Mouse (Mus musculus) neural tube, embryonic 13.5 days (tissue): ENCODE results near the gene Rgs6. TPM values are rescaled to one million over a fixed set of nuclear protein-coding genes. Genes with fewer than 3 reads are reported as not detected.
A peak's percentile ranks its signal among the peaks of the same experiment; 100 is the strongest.

Experiments used
- ATAC-seq: fragments of 200-750 bp; cut with Nextera tagmentation; 2 replicates; pipeline ENCODE4 v1.8.0; 2017; ENCODE audit warnings: low read depth, mild to moderate bottlenecking, moderate TSS enrichment, moderate library complexity
- H3K27ac ChIP-seq: fragments of 300-500 bp; sonication (generic); replicated peaks from 2 replicates; pipeline ENCODE4 v1.5.1; 2015; ENCODE audit warnings: moderate library complexity, mild to moderate bottlenecking, inconsistent platforms
- H3K27me3 ChIP-seq: fragments of 300-500 bp; sonication (generic); 2 replicates; pipeline ENCODE4 v1.6.1; 2015; ENCODE audit warnings: mild to moderate bottlenecking, inconsistent platforms
- H3K36me3 ChIP-seq: fragments of 300-500 bp; sonication (generic); 2 replicates; pipeline ENCODE4 v1.6.1; 2015; ENCODE audit warnings: mild to moderate bottlenecking, inconsistent platforms
- H3K4me1 ChIP-seq: fragments of 300-500 bp; sonication (generic); replicated peaks from 2 replicates; pipeline ENCODE4 v1.6.1; 2015; ENCODE audit warnings: inconsistent platforms
- H3K4me2 ChIP-seq: fragments of 300-500 bp; sonication (generic); 2 replicates; pipeline ENCODE4 v1.6.1; 2015; ENCODE audit warnings: inconsistent platforms, mild to moderate bottlenecking, moderate library complexity
- H3K4me3 ChIP-seq: fragments of 300-500 bp; sonication (generic); 2 replicates; pipeline ENCODE4 v1.5.1; 2015; ENCODE audit warnings: mild to moderate bottlenecking, inconsistent platforms
- H3K9ac ChIP-seq: fragments of 300-500 bp; sonication (generic); 2 replicates; pipeline ENCODE4 v1.6.1; 2015; ENCODE audit warnings: moderate library complexity, mild to moderate bottlenecking, inconsistent platforms
- H3K9me3 ChIP-seq: fragments of 300-500 bp; sonication (generic); 2 replicates; pipeline ENCODE4 v1.6.1; 2016; ENCODE audit warnings: inconsistent platforms
- WGBS: fragments of 180-500 bp; shearing (Covaris S2); methylation state at CpG from one replicate; pipeline ENCODE4 v1.1.7; 2015; 5-methylcytosine and 5-hydroxymethylcytosine counted together
- polyA plus RNA-seq: library from polyadenylated mRNA; unstranded; fragments of >200 nt; fragmentation: Nextera tagmentation; extraction: Ambion mirVana; gene quantifications from 2 replicates; pipeline ENCODE4 v1.2.1, GENCODE M21; 2015

Rgs6 gene
- polyA plus RNA-seq, 1 experiment from 2014 or later, result 3.1 TPM

DNA sequence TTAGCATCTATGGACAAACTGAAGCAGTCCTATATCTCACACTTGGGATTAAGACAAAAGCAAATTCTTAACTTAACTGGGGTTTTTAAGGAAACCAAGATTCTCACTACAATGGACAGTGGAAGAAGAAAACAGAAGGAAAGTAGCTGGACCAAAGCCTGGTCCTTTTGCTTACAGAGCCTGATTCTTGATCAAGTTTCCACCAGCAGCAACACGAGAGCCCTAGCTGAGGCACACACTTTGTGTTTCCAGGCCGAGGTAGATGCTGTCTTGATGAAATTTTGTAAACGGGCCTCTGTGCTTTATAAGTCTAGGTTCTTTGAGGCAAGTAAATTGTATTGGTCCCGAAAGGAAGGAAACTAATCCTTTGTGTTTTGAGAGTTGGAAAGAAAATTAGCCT is 14.7 kb downstream of the Rgs6 start:
- H3K9ac ChIP-seq, result no peak overlapping the region
- no peak overlapping the region for H3K27ac ChIP-seq
- ATAC-seq, result no peak
- 83% methylated on average over 4 of the region's 4 CpGs for whole genome bisulfite sequencing
- no peak overlapping the region for H3K4me3 ChIP-seq
- no peaks in the 10 kb centered on the region for H3K9me3 ChIP-seq
- no peak overlapping the region for H3K4me2 ChIP-seq
- H3K36me3 ChIP-seq, result no peaks in the 10 kb centered on the region
- no peaks in the 10 kb centered on the region for H3K27me3 ChIP-seq
- peaks cover 7% of the 10 kb centered on the region for H3K4me1 ChIP-seq

GRCm38 (mm10) chr12:82603308-82603707 is 15.2 kb downstream of the Rgs6 start:
- H3K9me3 ChIP-seq, result no peaks in the 10 kb centered on the region
- H3K36me3 ChIP-seq, result no peaks in the 10 kb centered on the region
- H3K27ac ChIP-seq, result no peak overlapping the region
- no peak overlapping the region for H3K4me2 ChIP-seq
- no peaks in the 10 kb centered on the region for H3K27me3 ChIP-seq
- ATAC-seq, result no peak
- H3K9ac ChIP-seq, result no peak overlapping the region
- 35% methylated on average over 1 of the region's 1 CpGs for WGBS
- H3K4me1 ChIP-seq, result peaks cover 7% of the 10 kb centered on the region
- H3K4me3 ChIP-seq, result no peak overlapping the region

DNA sequence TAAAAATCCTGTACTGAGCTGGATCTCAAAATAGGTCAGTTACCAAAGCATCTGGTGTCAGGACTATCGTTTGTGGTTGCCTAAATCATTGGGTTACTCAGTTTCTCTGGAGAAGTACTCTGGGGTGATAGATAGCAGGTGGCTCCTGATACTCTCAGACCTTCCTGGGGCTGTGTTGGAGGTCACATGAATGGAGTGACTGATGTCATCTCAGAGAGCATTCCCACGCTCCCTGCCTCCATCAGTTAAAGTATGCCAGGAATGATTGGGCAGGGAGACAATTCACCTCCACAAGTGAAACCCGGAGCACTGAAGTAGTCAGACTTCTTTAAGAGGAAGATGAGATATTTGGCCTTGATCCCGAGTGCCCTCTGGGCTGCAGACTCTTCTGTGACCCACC is 15.9 kb downstream of the Rgs6 start:
- no peak for ATAC-seq
- Histone ChIP-seq H3K4me2 (no peak overlapping the region), H3K9ac (no peak overlapping the region), H3K27me3 (no peaks in the 10 kb centered on the region), H3K27ac (no peak overlapping the region), H3K9me3 (no peaks in the 10 kb centered on the region), H3K4me3 (no peak overlapping the region), H3K36me3 (no peaks in the 10 kb centered on the region), H3K4me1 (peaks cover 7% of the 10 kb centered on the region)
- WGBS, result 77% methylated on average over 4 of the region's 4 CpGs

GRCm38 (mm10) chr12:82612769-82613660 is 24.9 kb downstream of the Rgs6 start:
- H3K9me3 ChIP-seq, result no peaks in the 10 kb centered on the region
- ATAC-seq, result no peak
- 87% methylated on average over 13 of the region's 13 CpGs for WGBS
- no peak overlapping the region for H3K4me2 ChIP-seq
- no peak overlapping the region for H3K9ac ChIP-seq
- no peak overlapping the region for H3K4me3 ChIP-seq
- peaks cover 30% of the 10 kb centered on the region for H3K27me3 ChIP-seq
- H3K4me1 ChIP-seq, result peaks cover 15% of the 10 kb centered on the region
- H3K27ac ChIP-seq, result no peak overlapping the region
- no peaks in the 10 kb centered on the region for H3K36me3 ChIP-seq

- peaks cover 57% of the 10 kb centered on the region for H3K27me3 ChIP-seq
- peaks cover 15% of the 10 kb centered on the region for H3K4me1 ChIP-seq
- peak overlapping the region; percentile 61 for H3K4me3 ChIP-seq
- no peaks in the 10 kb centered on the region for H3K9me3 ChIP-seq
- no peak for ATAC-seq
- H3K9ac ChIP-seq, result peak overlapping the region; percentile 74
- 5% methylated on average over 19 of the region's 19 CpGs for WGBS
- H3K36me3 ChIP-seq, result no peaks in the 10 kb centered on the region
- no peak overlapping the region for H3K27ac ChIP-seq
- H3K4me2 ChIP-seq, result peak overlapping the region; percentile 96
These were observed 28.4 kb downstream of the Rgs6 start for GRCm38 (mm10) chr12:82616486-82616812.

DNA sequence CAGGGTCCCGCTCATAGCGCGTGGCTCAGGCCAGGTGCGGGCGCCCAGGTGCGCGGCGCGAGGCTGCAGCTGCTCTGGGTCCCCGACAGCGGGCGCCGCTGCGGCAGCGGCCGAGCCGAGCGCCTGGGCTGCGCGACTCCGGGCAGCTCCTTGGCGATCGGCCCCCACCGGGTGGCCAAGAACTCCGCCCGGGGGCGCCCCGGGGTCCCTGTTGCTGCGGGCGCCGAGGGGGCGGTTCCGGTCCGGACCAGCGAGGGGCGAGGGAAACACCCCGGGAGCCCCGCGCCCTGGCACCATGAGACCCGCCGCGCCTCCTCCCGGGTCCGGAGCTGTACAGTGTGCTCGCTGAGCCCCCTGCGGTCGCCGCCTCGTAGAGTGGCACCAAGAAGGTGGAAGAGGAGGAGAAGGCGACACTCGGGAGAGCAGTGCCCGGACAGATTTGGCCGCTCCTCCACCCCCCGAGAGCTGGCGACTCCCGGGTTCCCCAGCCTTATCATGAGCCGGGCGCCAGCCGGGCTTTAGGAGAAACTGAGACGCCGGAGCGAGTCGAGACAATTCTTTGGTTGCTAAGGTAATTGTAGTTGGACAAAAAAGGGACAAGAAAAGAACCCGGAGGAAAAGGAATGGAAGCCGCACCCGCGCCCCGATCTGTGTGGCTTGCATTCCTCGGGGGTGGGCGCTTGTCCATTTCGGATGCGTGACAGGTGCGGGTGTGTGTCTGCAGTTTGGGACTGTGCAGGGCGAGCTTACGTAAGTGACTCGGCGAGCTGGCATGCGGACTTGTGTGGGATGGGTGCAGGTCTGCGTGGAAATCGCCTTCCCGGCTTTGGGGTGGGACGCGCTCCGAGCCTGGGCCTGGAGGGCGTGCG is 29.0 kb downstream of the Rgs6 start:
- Histone ChIP-seq H3K4me2 (peak overlapping the region; percentile 96), H3K27ac (no peak overlapping the region), H3K36me3 (no peaks in the 10 kb centered on the region), H3K9me3 (no peaks in the 10 kb centered on the region), H3K9ac (peak overlapping the region; percentile 74), H3K27me3 (peaks cover 60% of the 10 kb centered on the region), H3K4me3 (peak overlapping the region; percentile 61), H3K4me1 (peaks cover 15% of the 10 kb centered on the region)
- peak; percentile 89 for ATAC-seq
- 1% methylated on average over 82 of the region's 86 CpGs for WGBS

DNA sequence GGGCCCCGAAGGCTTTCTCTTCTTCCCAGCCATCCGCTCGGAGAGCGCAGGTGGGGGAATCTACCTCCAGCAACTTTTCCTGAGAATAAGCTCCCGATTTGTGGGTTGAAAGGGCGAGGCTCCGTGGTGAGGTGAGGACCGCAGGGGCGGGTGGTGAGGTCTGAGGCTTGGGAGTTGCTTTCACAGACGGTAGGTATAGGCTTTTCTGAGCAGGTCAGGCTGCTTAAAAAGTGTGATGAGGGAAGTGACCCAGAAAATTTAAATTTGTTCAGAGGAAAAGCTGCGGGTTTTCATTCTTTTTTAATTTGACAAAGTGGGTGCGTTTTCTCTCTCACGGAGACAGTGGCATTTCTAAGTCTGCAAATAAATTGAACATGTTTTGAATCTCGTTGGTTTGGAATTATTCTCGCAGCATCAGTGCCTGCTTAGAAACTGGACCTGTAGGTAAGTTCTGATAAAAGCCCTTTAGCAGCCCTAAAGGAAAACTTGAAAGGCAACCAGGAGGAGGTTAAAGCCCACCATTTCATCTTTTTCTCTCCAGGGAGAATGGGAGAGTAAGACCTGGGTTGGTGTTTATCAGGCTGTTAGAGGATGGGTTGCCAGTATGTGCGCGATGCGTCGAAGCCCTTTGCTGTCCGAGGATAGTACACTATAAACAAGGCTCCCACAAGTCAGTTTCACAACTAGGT is 29.7 kb downstream of the Rgs6 start:
- WGBS, result 18% methylated on average over 20 of the region's 20 CpGs
- no peak overlapping the region for H3K27ac ChIP-seq
- peak overlapping the region; percentile 96 for H3K4me2 ChIP-seq
- no peaks in the 10 kb centered on the region for H3K36me3 ChIP-seq
- peak overlapping the region; percentile 74 for H3K9ac ChIP-seq
- no peak for ATAC-seq
- H3K27me3 ChIP-seq, result peaks cover 60% of the 10 kb centered on the region
- peaks cover 15% of the 10 kb centered on the region for H3K4me1 ChIP-seq
- H3K4me3 ChIP-seq, result peak overlapping the region; percentile 61
- H3K9me3 ChIP-seq, result no peaks in the 10 kb centered on the region

DNA sequence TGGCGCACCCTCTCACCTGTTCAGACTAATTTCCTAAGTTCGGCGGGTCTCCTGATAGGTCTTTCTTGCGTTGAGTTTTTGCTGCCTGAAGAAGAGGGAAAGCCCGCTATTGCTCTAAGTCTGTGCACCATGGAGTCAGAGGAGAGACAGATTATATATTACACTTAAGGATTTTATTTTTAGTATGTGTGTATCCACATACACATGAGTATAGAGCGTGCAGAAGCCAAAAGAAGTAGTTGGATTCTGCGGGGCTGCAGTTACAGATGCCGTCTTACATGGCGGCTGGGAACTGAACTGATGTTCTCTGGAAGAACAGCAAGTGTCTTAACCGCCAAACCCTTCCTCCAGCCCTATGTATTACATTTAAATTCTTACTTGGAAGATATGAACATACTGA is 52.3 kb downstream of the Rgs6 start:
- Histone ChIP-seq H3K27ac (no peak overlapping the region), H3K4me2 (no peak overlapping the region), H3K4me1 (no peaks in the 10 kb centered on the region), H3K36me3 (no peaks in the 10 kb centered on the region), H3K27me3 (no peaks in the 10 kb centered on the region), H3K9me3 (no peaks in the 10 kb centered on the region), H3K4me3 (no peak overlapping the region), H3K9ac (no peak overlapping the region)
- no peak for ATAC-seq
- 94% methylated on average over 10 of the region's 10 CpGs for WGBS

DNA sequence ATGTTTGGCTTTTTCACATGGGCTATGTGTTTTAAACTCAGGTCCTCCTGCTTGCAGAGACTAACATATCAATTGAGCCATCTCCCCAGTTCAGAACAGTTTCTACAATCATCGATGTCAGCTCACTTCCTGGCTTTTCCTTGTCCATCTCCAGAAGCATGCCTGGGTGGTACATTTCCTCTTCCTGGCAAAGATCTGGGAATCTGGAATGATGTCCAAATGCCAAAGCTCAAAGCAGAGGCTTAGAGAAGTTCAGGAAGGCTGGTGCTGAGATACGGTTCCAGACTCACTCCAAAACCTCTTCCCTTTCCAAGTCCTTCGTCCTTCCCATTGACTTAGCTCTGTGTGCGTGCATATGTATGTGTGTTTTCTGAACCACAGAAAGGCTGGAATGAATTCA is 59.8 kb downstream of the Rgs6 start:
- Histone ChIP-seq H3K27me3 (no peaks in the 10 kb centered on the region), H3K27ac (no peak overlapping the region), H3K9ac (no peak overlapping the region), H3K36me3 (no peaks in the 10 kb centered on the region), H3K9me3 (no peaks in the 10 kb centered on the region), H3K4me3 (no peak overlapping the region), H3K4me2 (no peak overlapping the region), H3K4me1 (no peaks in the 10 kb centered on the region)
- ATAC-seq, result no peak
- WGBS, result 97% methylated on average over 4 of the region's 4 CpGs

GRCm38 (mm10) chr12:82649991-82650390 is 61.9 kb downstream of the Rgs6 start:
- no peaks in the 10 kb centered on the region for H3K27me3 ChIP-seq
- no peaks in the 10 kb centered on the region for H3K36me3 ChIP-seq
- no peak overlapping the region for H3K4me3 ChIP-seq
- no peak for ATAC-seq
- H3K9me3 ChIP-seq, result no peaks in the 10 kb centered on the region
- 72% methylated on average over 5 of the region's 5 CpGs for WGBS
- no peak overlapping the region for H3K4me2 ChIP-seq
- H3K4me1 ChIP-seq, result no peaks in the 10 kb centered on the region
- no peak overlapping the region for H3K27ac ChIP-seq
- H3K9ac ChIP-seq, result no peak overlapping the region

DNA sequence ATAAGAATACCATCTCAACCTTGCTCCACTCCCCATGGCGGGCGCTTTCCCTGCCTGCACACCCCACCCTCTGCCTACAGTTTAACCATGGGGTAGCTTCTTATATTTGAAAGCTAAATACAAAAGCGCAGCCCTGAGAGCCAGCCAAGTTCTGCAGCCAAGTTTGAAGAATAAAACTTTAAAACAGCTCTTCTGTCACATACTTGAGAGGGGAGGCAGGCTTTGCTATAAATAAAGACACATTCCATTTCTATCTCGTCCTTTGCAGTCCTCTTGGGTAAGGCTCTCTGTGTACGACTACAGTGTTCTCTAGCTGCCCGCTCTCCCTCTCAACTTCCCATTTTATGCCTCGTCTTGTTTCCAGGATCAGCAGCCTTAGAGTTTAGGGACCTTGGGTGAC is 76.5 kb downstream of the Rgs6 start:
- no peak overlapping the region for H3K4me2 ChIP-seq
- H3K27me3 ChIP-seq, result no peaks in the 10 kb centered on the region
- 77% methylated on average over 7 of the region's 7 CpGs for WGBS
- no peaks in the 10 kb centered on the region for H3K36me3 ChIP-seq
- H3K9ac ChIP-seq, result no peak overlapping the region
- H3K27ac ChIP-seq, result no peak overlapping the region
- no peak for ATAC-seq
- H3K4me1 ChIP-seq, result 0 out of 2 replicates have a peak, but pooled peaks cover 6% of the 10 kb centered on the region
- H3K9me3 ChIP-seq, result no peaks in the 10 kb centered on the region
- no peak overlapping the region for H3K4me3 ChIP-seq

GRCm38 (mm10) chr12:82667441-82667840 is 79.3 kb downstream of the Rgs6 start:
- H3K9ac ChIP-seq, result no peak overlapping the region
- no peaks in the 10 kb centered on the region for H3K36me3 ChIP-seq
- H3K4me2 ChIP-seq, result no peak overlapping the region
- H3K4me1 ChIP-seq, result 0 out of 2 replicates have a peak, but pooled peaks cover 6% of the 10 kb centered on the region
- no peak for ATAC-seq
- H3K27me3 ChIP-seq, result no peaks in the 10 kb centered on the region
- no peak overlapping the region for H3K27ac ChIP-seq
- H3K4me3 ChIP-seq, result no peak overlapping the region
- 84% methylated on average over 3 of the region's 3 CpGs for WGBS
- no peaks in the 10 kb centered on the region for H3K9me3 ChIP-seq
